Mouse (Mus musculus): Measurements from ENCODE around the gene Pdk2. TPM values are rescaled to one million over a fixed set of nuclear protein-coding genes. Genes with fewer than 3 reads are reported as not detected.

Pdk2 gene
- polyA plus RNA-seq, 1 experiment from 2014 or later = 20.2 TPM

DNA sequence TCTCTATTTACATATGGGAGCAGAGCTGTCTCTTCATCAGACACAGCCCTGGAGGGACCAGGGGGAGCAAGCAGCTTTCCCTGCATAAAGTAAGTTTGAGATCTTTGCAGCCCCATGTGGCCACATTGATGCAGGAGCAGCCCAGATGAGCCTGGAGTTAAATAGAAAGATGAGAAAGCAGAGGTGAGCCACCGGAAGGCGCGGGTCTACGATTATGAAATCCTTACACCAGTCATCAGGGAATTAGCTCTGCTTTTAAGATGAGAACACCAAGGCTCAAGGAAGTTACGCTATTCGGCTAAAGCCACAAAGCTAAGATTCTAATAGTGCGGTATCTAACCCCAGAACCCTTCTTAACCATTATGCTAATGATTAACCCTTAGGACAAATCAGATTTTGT, 36.8 kb upstream of the Pdk2 start:
- no peak for ATAC-seq
- Histone ChIP-seq H3K4me2 (no peak overlapping the region), H3K27me3 (peaks cover 62% of the 10 kb centered on the region), H3K9me3 (replicated peaks) (no peaks in the 10 kb centered on the region), H3K27ac (no peak overlapping the region), H3K4me1 (peaks cover 17% of the 10 kb centered on the region), H3K4me3 (no peak overlapping the region), H3K36me3 (ENCODE audit: poor library complexity, severe bottlenecking) (no peaks in the 10 kb centered on the region), H3K9ac (no peak overlapping the region)
- 71% methylated on average over 7 of the region's 7 CpGs for WGBS

DNA sequence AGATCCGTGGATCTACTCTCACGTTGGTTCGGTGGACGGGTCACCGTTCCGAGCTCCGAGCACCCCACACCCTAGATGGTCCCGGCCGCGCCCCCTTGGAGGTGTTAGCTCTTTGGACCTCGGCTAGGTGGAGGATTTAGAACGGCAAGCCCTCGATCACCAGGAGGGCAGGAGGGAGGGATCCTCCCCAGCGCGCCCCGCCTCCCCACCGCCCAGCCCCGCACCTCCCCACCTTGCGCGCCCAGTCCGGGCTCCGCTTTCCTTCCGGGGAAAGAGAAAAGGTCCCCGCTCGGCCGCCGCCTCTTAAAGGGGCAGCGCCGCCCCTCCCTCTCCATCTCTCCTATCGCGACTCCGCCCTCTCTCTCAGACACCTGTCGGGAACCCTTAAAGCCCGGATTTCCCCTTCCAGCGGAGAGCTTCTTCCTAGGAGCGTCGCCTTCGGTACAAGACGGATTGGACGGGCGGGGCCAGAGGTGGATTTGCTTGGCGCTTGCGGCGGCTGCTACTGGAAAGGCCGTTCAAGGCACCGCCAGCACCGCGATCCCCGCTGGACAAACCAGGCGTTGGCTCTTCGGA, 35.5 kb upstream of the Pdk2 start, which contains the start of gene Itga3:
Gene Itga3, minus strand, starts transcription at position 266 of the 576 bp plus-strand sequence.
- Histone ChIP-seq H3K9ac (peak within 1 kb of the TSS; percentile 67), H3K4me3 (peak within 1 kb of the TSS; percentile 59), H3K9me3 (replicated peaks) (no peaks in the 10 kb centered on the region), H3K27me3 (peaks cover 65% of the 10 kb centered on the region), H3K27ac (no peak within 1 kb of the TSS), H3K36me3 (ENCODE audit: poor library complexity, severe bottlenecking) (no peaks in the 10 kb centered on the region), H3K4me2 (peak within 1 kb of the TSS; percentile 85), H3K4me1 (peaks cover 17% of the 10 kb centered on the region)
- WGBS = under 1% methylated on average over 48 of the region's 51 CpGs
- peak; percentile 80 for ATAC-seq

DNA sequence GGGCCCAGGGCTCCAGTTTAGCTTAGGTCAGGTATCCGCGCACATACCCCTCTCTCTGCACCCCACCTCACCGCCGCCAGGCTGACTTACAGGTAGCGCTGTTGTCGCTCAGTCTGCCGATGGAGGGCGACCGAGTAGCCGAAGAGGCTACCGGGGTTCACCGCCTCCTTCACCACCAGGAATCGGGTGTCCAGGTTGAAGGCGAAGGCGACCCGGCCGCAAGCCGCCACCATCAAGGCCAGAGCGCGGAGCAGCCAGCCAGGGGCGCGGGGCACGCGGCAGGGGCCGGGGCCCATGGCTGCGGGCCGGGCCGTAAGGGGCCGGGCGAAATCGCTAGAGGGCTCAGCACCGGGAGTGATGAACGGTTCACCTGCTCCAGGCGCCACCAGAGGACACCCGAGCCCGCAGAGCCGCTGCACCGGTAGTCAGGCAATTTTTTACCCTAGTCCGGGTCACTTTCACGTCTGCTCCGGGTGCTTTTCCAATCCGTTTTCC, 34.9 kb upstream of the Pdk2 start:
- H3K27me3 ChIP-seq = peaks cover 65% of the 10 kb centered on the region
- ATAC-seq = peak; percentile 68
- H3K9me3 ChIP-seq (replicated peaks) = no peaks in the 10 kb centered on the region
- WGBS = under 1% methylated on average over 42 of the region's 42 CpGs
- no peak overlapping the region for H3K27ac ChIP-seq
- H3K4me1 ChIP-seq = peaks cover 17% of the 10 kb centered on the region
- H3K9ac ChIP-seq = peak overlapping the region; percentile 67
- H3K4me3 ChIP-seq = peak overlapping the region; percentile 59
- H3K4me2 ChIP-seq = peak overlapping the region; percentile 85
- no peaks in the 10 kb centered on the region for H3K36me3 ChIP-seq (ENCODE audit: poor library complexity, severe bottlenecking)

DNA sequence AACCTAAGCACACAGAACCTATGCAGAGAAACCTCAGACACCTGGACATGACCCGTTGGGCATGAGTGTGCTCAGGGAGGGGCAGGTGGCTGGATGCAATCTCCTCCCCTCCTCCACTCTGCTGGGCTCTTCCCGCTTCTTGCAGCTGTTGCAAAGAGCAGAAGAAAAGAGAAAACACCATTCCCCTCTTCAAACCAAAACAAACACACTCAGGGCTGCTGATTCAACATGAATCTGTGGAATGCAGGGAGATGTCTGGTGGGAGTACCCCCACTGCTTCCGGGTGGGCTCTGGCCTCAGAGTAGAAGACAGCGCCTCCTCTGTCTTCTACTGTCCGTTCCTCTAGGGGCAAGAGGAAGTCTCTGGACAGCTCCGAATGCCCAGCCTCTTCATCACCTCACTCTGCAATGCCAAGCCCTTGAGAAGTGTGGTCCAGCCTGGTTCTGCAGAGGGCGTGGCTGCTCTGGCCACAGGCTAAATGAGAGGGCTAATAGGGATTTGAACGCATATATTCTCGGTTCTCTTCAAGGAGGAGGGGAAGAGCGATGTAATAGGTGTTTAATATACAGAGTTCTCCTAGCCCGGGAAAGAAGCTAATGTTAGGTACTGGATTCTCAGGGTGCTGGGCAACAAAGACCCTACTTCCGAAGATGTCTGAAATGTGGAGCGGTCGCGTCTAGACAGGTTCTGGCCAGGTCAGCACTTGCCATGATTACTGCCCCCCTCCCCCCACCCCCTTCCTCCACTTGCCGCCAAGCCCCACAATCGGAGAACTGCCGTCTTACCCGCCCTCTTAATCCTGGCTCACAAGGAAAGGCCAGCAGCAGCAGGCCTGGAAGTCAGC, 34.3 kb upstream of the Pdk2 start:
- Histone ChIP-seq H3K4me3 (peak overlapping the region; percentile 59), H3K27me3 (peaks cover 65% of the 10 kb centered on the region), H3K36me3 (ENCODE audit: poor library complexity, severe bottlenecking) (no peaks in the 10 kb centered on the region), H3K9ac (peak overlapping the region; percentile 67), H3K4me2 (peak overlapping the region; percentile 85), H3K4me1 (peaks cover 17% of the 10 kb centered on the region), H3K27ac (no peak overlapping the region), H3K9me3 (replicated peaks) (no peaks in the 10 kb centered on the region)
- 8% methylated on average over 19 of the region's 19 CpGs for WGBS
- ATAC-seq = peak; percentile 14; the same call in 1 of the 2 replicates

DNA sequence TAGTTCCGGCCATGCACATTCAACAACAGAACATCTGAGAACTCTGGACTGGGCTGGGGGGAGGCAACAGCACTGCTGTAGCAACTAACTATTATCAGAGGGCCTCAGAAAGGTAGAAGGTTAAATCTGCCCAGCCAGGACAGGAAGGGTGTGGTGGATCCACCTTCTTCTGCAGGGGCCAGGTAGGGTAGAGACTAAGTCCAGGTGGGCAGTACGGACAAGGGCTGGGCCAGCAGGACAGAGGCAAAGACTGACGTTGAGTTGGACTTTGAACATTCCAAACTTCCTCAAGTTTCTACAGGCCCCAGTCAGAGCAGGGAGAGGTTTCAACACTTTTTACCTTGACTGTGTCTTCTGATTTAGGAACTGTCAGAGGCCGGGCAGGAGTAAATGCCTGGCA, 33.5 kb upstream of the Pdk2 start:
- no peak overlapping the region for H3K4me3 ChIP-seq
- peaks cover 58% of the 10 kb centered on the region for H3K27me3 ChIP-seq
- no peaks in the 10 kb centered on the region for H3K9me3 ChIP-seq (replicated peaks)
- H3K36me3 ChIP-seq (ENCODE audit: poor library complexity, severe bottlenecking) = no peaks in the 10 kb centered on the region
- H3K4me2 ChIP-seq = no peak overlapping the region
- H3K27ac ChIP-seq = no peak overlapping the region
- WGBS = 82% methylated on average over 4 of the region's 4 CpGs
- no peak overlapping the region for H3K9ac ChIP-seq
- peaks cover 17% of the 10 kb centered on the region for H3K4me1 ChIP-seq
- ATAC-seq = no peak

DNA sequence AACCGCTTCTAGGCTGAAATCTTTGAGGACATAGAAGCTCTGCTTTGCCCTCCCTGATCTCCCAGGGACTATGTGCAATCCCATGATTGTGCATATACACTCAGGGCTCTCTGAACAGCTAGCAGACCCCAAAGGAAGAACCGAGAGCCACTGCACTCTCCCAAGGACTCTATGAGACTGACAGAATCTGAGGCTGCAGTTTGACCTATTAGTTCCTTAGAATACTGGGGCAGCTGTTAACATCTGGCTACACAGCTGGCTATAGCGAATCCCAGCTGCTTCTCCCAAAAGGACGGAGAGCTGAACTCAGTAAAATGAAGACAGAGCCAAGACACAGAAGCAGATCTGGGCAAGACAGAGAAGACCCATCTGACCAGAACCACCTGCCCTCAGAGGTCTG, 32.7 kb upstream of the Pdk2 start:
- Histone ChIP-seq H3K9me3 (replicated peaks) (no peaks in the 10 kb centered on the region), H3K4me2 (no peak overlapping the region), H3K27ac (no peak overlapping the region), H3K27me3 (peaks cover 50% of the 10 kb centered on the region), H3K4me1 (peaks cover 17% of the 10 kb centered on the region), H3K4me3 (no peak overlapping the region), H3K36me3 (ENCODE audit: poor library complexity, severe bottlenecking) (no peaks in the 10 kb centered on the region), H3K9ac (no peak overlapping the region)
- ATAC-seq = no peak
- WGBS = 80% methylated on average over 4 of the region's 4 CpGs

DNA sequence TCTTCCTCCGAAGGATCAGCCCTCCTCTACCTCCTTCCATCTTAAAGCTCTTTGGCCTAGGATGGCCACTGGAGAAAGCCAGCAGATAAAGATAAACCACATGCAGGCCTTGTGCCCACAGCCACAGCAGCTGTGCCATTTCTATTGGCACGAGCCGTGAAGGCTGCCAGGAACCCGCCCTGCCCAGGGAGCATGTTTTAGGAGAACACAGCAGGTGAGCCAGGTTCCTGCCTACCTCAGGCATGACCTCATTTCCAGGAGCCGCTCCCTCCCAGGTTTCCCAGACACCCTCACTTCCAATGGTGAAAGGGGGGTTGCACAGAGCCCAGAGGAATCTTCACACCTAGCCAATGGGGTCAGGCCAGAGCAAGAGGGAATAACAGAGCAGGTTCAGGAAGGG, 31.6 kb upstream of the Pdk2 start:
- Histone ChIP-seq H3K27me3 (peaks cover 40% of the 10 kb centered on the region), H3K4me2 (no peak overlapping the region)
- 80% methylated on average over 5 of the region's 5 CpGs for WGBS

DNA sequence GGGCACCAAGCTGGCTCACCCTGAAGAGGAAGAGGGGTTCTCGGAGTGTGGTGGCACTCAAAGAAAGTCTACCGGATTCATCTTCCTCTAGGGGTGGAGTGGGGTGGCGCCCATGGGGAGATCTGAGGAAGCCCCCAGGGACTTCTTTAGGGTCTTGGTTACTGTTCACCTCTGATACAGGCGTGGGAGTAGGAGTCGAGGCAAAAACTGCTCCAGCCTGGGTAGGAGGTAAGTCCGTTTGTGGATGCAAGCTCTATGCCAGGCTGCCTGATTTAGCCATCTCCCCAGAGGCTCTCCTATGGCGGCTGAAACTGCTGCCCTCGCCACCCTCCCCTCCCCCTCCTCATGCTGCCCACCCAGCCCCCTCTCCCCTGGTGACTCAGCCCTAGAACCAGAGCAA, 31.0 kb upstream of the Pdk2 start:
- Histone ChIP-seq H3K27me3 (peaks cover 33% of the 10 kb centered on the region), H3K4me3 (no peak overlapping the region), H3K36me3 (ENCODE audit: poor library complexity, severe bottlenecking) (no peaks in the 10 kb centered on the region), H3K4me2 (no peak overlapping the region), H3K9ac (no peak overlapping the region), H3K27ac (no peak overlapping the region), H3K9me3 (replicated peaks) (no peaks in the 10 kb centered on the region), H3K4me1 (peaks cover 16% of the 10 kb centered on the region)
- 69% methylated on average over 7 of the region's 8 CpGs for WGBS
- no peak for ATAC-seq

More for the DNA sequence above, 31.6 kb upstream of the Pdk2 start:
- no peak for ATAC-seq
- Histone ChIP-seq H3K27ac (no peak overlapping the region), H3K36me3 (ENCODE audit: poor library complexity, severe bottlenecking) (no peaks in the 10 kb centered on the region), H3K9ac (no peak overlapping the region), H3K4me3 (no peak overlapping the region), H3K4me1 (peaks cover 17% of the 10 kb centered on the region), H3K9me3 (replicated peaks) (no peaks in the 10 kb centered on the region)

DNA sequence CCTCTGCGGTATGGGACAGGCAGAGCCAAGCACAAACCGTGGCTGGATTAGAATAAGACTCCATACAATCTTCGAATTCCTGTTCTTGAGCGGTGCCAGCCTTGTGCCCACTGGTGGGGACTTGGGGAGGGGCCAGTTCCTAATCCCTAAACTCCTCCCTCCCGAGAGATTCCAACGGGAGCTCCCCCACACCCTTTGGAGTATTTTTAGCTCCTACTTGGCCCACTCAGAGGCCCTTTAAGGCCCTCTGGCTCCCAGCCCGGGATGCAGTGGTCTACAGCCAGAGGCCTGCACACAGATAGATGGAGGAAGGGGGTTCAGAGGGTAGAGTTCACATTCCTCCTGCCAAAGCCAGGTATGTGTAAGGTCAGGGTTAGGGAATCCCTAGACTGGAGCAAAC, 30.1 kb upstream of the Pdk2 start:
- Histone ChIP-seq H3K4me3 (no peak overlapping the region), H3K9ac (no peak overlapping the region), H3K4me1 (peaks cover 12% of the 10 kb centered on the region), H3K27ac (no peak overlapping the region), H3K4me2 (no peak overlapping the region), H3K27me3 (peaks cover 28% of the 10 kb centered on the region), H3K9me3 (replicated peaks) (no peaks in the 10 kb centered on the region), H3K36me3 (ENCODE audit: poor library complexity, severe bottlenecking) (no peaks in the 10 kb centered on the region)
- no peak for ATAC-seq
- WGBS = 44% methylated on average over 7 of the region's 7 CpGs

DNA sequence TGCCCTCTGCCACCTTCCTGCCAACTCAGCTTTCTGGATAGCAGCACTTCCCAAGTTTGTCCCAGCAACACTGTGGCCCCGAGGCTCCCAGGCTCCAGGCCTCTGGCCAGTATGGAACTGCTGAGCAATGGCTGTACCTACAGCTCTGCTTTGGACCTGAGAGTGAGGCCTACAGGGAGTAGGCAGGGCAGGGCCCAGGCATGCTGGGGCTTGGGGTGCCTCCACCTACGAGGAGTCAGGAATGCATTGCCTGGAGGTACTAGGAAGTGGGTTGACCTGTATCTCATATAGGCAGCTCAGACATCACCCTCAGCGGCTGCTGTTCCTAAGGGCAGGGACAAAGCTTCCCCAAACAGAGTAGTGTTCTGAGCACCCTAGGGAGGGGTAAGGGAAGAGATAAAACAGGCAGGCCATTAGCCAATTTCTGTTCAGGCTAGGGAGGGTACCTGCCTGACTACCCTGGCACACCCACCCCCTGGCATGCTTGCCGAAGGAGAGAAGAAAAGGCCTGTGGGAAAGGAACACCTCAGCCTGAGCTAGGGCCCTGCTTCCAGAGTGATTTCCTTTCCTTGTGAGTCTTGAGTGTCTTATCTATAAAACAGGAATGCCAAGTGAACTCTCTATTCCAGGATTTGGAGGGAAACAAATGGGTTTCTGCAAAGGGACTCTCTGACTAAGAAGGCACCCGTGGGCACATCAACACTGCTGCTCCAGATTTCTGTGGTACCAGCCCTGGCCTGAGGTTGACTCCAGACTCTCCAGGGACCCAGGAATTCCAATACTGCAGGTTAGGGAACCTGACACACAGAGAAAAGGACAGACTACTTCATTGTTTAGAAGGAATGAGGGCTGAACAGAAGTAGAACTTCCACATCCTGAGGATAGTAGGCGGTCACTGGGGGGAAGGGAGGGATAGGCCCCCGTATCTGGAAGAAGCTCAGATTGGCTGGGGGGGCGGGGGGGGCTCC, 29.3 kb upstream of the Pdk2 start:
- no peak for ATAC-seq
- Histone ChIP-seq H3K4me3 (no peak overlapping the region), H3K36me3 (ENCODE audit: poor library complexity, severe bottlenecking) (no peaks in the 10 kb centered on the region), H3K4me2 (no peak overlapping the region), H3K27ac (no peak overlapping the region), H3K27me3 (peaks cover 23% of the 10 kb centered on the region), H3K9ac (no peak overlapping the region), H3K9me3 (replicated peaks) (no peaks in the 10 kb centered on the region), H3K4me1 (peaks cover 4% of the 10 kb centered on the region)
- 72% methylated on average over 8 of the region's 8 CpGs for WGBS

DNA sequence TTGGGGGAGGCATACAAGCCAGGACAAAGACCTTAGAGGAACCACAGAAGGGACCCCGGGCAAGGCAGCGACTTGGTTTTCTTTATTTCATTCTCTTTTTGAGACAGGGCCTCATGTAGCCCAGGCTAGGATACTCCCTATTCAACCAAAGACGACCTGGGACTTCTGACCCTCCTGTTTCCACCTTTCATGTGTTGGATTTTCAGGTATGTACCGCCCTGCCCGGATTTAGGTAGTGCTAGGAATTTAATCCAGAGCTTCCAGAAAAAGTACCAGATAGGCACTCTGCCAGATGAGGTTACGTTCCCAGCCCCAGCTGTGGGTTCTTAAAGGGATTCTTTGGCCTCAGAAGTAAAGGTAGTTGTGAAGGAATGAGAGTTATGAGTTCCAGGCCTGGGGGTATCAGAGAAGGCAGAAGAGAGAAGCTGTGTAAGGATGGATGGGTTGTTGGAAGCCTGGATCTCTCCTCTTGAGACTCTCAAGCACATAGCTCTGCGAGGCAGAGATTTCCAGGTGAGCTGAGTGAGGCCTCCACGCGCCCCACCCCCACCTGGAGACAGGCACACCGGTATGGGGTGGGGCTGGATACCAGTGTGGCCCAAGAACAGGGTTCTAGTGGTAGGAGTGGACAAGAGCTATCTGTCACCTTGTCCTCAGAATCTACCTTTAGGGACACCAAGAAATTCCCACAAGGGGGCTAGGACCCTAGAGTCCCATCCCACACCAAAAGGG, 28.2 kb upstream of the Pdk2 start:
- Histone ChIP-seq H3K4me2 (no peak overlapping the region), H3K4me3 (no peak overlapping the region), H3K9ac (no peak overlapping the region), H3K27me3 (peaks cover 13% of the 10 kb centered on the region), H3K27ac (no peak overlapping the region), H3K36me3 (ENCODE audit: poor library complexity, severe bottlenecking) (no peaks in the 10 kb centered on the region), H3K9me3 (replicated peaks) (no peaks in the 10 kb centered on the region), H3K4me1 (no peaks in the 10 kb centered on the region)
- no peak for ATAC-seq
- WGBS = 88% methylated on average over 10 of the region's 10 CpGs
